Mouse (Mus musculus) heart, embryonic 12.5 days (tissue): Measurements from ENCODE around the gene Pecam1. TPM values are rescaled to one million over a fixed set of nuclear protein-coding genes. Genes with fewer than 3 reads are reported as not detected.

Experiments
- ATAC-seq: fragments of 200-750 bp; cut with Nextera tagmentation; 2 replicates; pipeline ENCODE4 v1.8.0; 2017; ENCODE audit warnings: moderate TSS enrichment, moderate library complexity; ENCODE audit not compliant: insufficient number of reproducible peaks, low FRiP score
- H3K27ac ChIP-seq: fragments of 300-500 bp; sonication (generic); 2 replicates; pipeline ENCODE4 v1.5.1; 2016; ENCODE audit warnings: mild to moderate bottlenecking, moderate library complexity; ENCODE audit not compliant: poor library complexity, severe bottlenecking
- H3K27me3 ChIP-seq: fragments of 300-500 bp; sonication (generic); replicated peaks from 2 replicates; pipeline ENCODE4 v1.6.1; 2016; ENCODE audit warnings: mild to moderate bottlenecking, moderate library complexity
- H3K36me3 ChIP-seq: fragments of 300-500 bp; sonication (generic); 2 replicates; pipeline ENCODE4 v1.6.1; 2016; ENCODE audit warnings: mild to moderate bottlenecking, moderate library complexity
- H3K4me1 ChIP-seq: fragments of 300-500 bp; sonication (generic); replicated peaks from 2 replicates; pipeline ENCODE4 v1.6.1; 2016; ENCODE audit warnings: mild to moderate bottlenecking
- H3K4me2 ChIP-seq: fragments of 300-500 bp; sonication (generic); 2 replicates; pipeline ENCODE4 v1.6.1; 2016; ENCODE audit warnings: mild to moderate bottlenecking, moderate library complexity
- H3K4me3 ChIP-seq: fragments of 300-500 bp; sonication (generic); 2 replicates; pipeline ENCODE4 v1.5.1; 2016; ENCODE audit warnings: mild to moderate bottlenecking
- H3K9ac ChIP-seq: fragments of 300-500 bp; sonication (generic); 2 replicates; pipeline ENCODE4 v1.6.1; 2016; ENCODE audit warnings: mild to moderate bottlenecking, moderate library complexity
- H3K9me3 ChIP-seq: fragments of 300-500 bp; sonication (generic); replicated peaks from 2 replicates; pipeline ENCODE4 v1.6.1; 2016; ENCODE audit warnings: mild to moderate bottlenecking, moderate library complexity
- WGBS: fragments of 180-500 bp; shearing (Covaris S2); methylation state at CpG from one replicate; pipeline ENCODE4 v1.1.7; 2016; 5-methylcytosine and 5-hydroxymethylcytosine counted together
- polyA plus RNA-seq: library from polyadenylated mRNA; unstranded; fragments of >200 nt; fragmentation: Nextera tagmentation; extraction: Ambion mirVana; gene quantifications from 2 replicates; pipeline ENCODE4 v1.2.1, GENCODE M21; 2016

The Pecam1 gene
- 67.9 and 73.1 TPM in 2 replicates for polyA plus RNA-seq

GRCm38 (mm10) chr11:106750121-106750751, at the start of gene Pecam1:
Pecam1 (minus strand) TSS chr11:106750628.
- no peak within 1 kb of the TSS for H3K4me3 ChIP-seq
- H3K9ac ChIP-seq: no peak within 1 kb of the TSS
- H3K4me1 ChIP-seq: peaks cover 9% of the 10 kb centered on the region; the same call in 1 of the 2 replicates
- no peak for ATAC-seq
- 0 out of 2 replicates have a peak, but pooled peaks cover 3% of the 10 kb centered on the region for H3K9me3 ChIP-seq
- no peaks in the 10 kb centered on the region for H3K36me3 ChIP-seq
- no peaks in the 10 kb centered on the region for H3K27me3 ChIP-seq
- H3K27ac ChIP-seq: no peak within 1 kb of the TSS
- H3K4me2 ChIP-seq: no peak within 1 kb of the TSS
- 79% methylated on average over 13 of the region's 13 CpGs for WGBS

- WGBS: 45% methylated on average over 9 of the region's 9 CpGs
- Histone ChIP-seq H3K9ac (no peak overlapping the region), H3K27ac (no peak overlapping the region)
Measured at GRCm38 (mm10) chr11:106795679-106796078, 45.3 kb upstream of the Pecam1 start.

DNA sequence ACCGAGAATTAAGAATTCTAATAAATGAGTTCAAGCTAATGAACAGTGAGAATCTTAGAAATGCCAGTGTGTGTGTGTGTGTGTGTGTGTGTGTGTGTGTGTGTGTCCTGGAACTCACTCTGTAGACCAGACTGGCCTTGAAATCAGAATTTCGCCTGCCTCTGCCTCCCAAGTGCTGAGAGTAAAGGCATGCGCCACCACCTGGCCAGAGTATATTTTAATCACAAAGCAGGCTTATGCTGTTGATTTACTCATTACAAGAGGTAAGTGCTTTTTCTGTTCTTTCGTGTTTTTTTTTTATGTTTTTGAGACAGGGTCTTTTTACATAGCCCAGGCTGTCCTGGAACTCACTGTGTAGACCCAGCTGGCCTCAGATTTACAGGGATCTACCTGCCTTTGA, 43.4 kb upstream of the Pecam1 start:
- H3K27me3 ChIP-seq: no peaks in the 10 kb centered on the region
- H3K27ac ChIP-seq: no peak overlapping the region
- ATAC-seq: no peak
- H3K4me3 ChIP-seq: no peak overlapping the region
- no peaks in the 10 kb centered on the region for H3K4me1 ChIP-seq
- no peak overlapping the region for H3K4me2 ChIP-seq
- H3K36me3 ChIP-seq: peaks cover 59% of the 10 kb centered on the region
- no peak overlapping the region for H3K9ac ChIP-seq
- H3K9me3 ChIP-seq: peaks cover 6% of the 10 kb centered on the region
- 69% methylated on average over 4 of the region's 4 CpGs for WGBS

More at GRCm38 (mm10) chr11:106795679-106796078, 45.3 kb upstream of the Pecam1 start:
- no peak overlapping the region for H3K4me3 ChIP-seq
- no peaks in the 10 kb centered on the region for H3K27me3 ChIP-seq
- no peak overlapping the region for H3K4me2 ChIP-seq
- H3K36me3 ChIP-seq: peaks cover 76% of the 10 kb centered on the region
- peak; percentile 71; the same call in 1 of the 2 replicates for ATAC-seq
- H3K4me1 ChIP-seq: no peaks in the 10 kb centered on the region
- peaks cover 6% of the 10 kb centered on the region for H3K9me3 ChIP-seq

- peak overlapping the region; percentile 99 for H3K27ac ChIP-seq
- peaks cover 8% of the 10 kb centered on the region for H3K4me1 ChIP-seq
- peaks cover 49% of the 10 kb centered on the region for H3K36me3 ChIP-seq
- H3K4me3 ChIP-seq: peak overlapping the region; percentile 98
- H3K9me3 ChIP-seq: no peaks in the 10 kb centered on the region
- H3K27me3 ChIP-seq: no peaks in the 10 kb centered on the region
- peak overlapping the region; percentile 87 for H3K4me2 ChIP-seq
- peak overlapping the region; percentile 99 for H3K9ac ChIP-seq
- 0% methylated on average over 6 of the region's 6 CpGs for WGBS
- ATAC-seq: no peak
Measured at GRCm38 (mm10) chr11:106789649-106790048, 39.2 kb upstream of the Pecam1 start.

- under 1% methylated on average over 58 of the region's 58 CpGs for WGBS
Measured at GRCm38 (mm10) chr11:106788775-106789459, 38.5 kb upstream of the Pecam1 start, which contains the start of the genes Ddx5 and Cep95. Ddx5 (minus strand) TSS chr11:106789185. Cep95 (plus strand) TSS chr11:106789252.

DNA sequence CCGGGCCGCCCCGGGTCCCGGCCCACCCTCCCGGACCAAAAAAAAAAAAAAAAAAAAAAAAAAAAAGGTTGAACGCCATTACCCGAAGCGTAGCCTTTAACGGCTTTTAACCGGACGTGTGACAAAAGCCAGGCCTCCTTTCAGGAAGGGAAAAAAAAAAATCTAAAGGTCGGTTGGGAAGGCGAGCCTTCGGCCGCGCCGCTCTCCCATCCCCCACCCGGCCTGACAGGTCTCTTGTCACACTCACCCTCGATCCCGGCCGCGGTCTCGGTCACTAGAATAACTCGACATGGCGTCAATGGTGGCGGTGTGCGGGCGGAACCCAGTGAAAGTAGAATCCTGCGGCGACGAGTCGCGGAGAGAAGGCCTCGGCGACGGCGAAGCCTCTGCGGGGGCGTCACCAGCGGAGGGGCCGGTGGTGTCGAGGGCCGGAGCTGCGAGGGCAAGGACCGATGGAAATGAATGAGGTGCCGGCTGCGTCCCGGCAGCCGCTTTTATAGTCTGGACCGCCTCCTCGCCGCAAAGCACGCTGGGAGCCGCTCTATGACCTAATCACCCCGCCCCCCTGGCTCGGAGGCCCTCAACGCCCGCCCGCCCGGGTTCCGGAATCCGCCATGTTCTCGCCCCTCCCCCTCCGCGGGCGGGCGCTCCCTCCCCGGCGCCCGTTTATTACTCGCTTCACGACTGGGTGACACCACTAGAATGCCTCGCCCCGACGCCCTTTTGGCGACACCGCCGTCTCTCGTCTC, 37.8 kb upstream of the Pecam1 start:
- H3K9me3 ChIP-seq: no peaks in the 10 kb centered on the region
- H3K4me1 ChIP-seq: peaks cover 8% of the 10 kb centered on the region
- peak overlapping the region; percentile 99 for H3K27ac ChIP-seq
- ATAC-seq: peak; percentile 85
- H3K27me3 ChIP-seq: no peaks in the 10 kb centered on the region
- H3K36me3 ChIP-seq: peaks cover 48% of the 10 kb centered on the region
- H3K4me2 ChIP-seq: peak overlapping the region; percentile 87
- WGBS: under 1% methylated on average over 79 of the region's 79 CpGs
- H3K9ac ChIP-seq: peak overlapping the region; percentile 99
- peak overlapping the region; percentile 98 for H3K4me3 ChIP-seq

More at GRCm38 (mm10) chr11:106788775-106789459, 38.5 kb upstream of the Pecam1 start, which contains the start of the genes Ddx5 and Cep95:
- Histone ChIP-seq H3K36me3 (peaks cover 48% of the 10 kb centered on the region), H3K9me3 (no peaks in the 10 kb centered on the region), H3K27ac (peak within 1 kb of the TSS; percentile 99), H3K4me2 (peak within 1 kb of the TSS; percentile 87), H3K4me3 (peak within 1 kb of the TSS; percentile 98), H3K9ac (peak within 1 kb of the TSS; percentile 99), H3K27me3 (no peaks in the 10 kb centered on the region), H3K4me1 (peaks cover 8% of the 10 kb centered on the region)
- peak; percentile 94 for ATAC-seq

GRCm38 (mm10) chr11:106787131-106788025, 37.0 kb upstream of the Pecam1 start:
- H3K4me1 ChIP-seq: peaks cover 10% of the 10 kb centered on the region
- H3K4me2 ChIP-seq: peak overlapping the region; percentile 75
- H3K27me3 ChIP-seq: no peaks in the 10 kb centered on the region
- H3K9me3 ChIP-seq: no peaks in the 10 kb centered on the region
- peaks cover 48% of the 10 kb centered on the region for H3K36me3 ChIP-seq
- peak overlapping the region; percentile 99 for H3K9ac ChIP-seq
- under 1% methylated on average over 65 of the region's 65 CpGs for WGBS
- H3K4me3 ChIP-seq: peak overlapping the region; percentile 98
- peak overlapping the region; percentile 99 for H3K27ac ChIP-seq
- ATAC-seq: peak; percentile 49

GRCm38 (mm10) chr11:106785043-106785442, 34.6 kb upstream of the Pecam1 start:
- no peak overlapping the region for H3K27ac ChIP-seq
- peaks cover 10% of the 10 kb centered on the region for H3K4me1 ChIP-seq
- peaks cover 57% of the 10 kb centered on the region for H3K36me3 ChIP-seq
- H3K27me3 ChIP-seq: no peaks in the 10 kb centered on the region
- 73% methylated on average over 1 of the region's 1 CpGs for WGBS
- no peak overlapping the region for H3K9ac ChIP-seq
- H3K9me3 ChIP-seq: no peaks in the 10 kb centered on the region
- H3K4me3 ChIP-seq: no peak overlapping the region
- ATAC-seq: no peak
- H3K4me2 ChIP-seq: peak overlapping the region; percentile 59; the same call in 1 of the 2 replicates

DNA sequence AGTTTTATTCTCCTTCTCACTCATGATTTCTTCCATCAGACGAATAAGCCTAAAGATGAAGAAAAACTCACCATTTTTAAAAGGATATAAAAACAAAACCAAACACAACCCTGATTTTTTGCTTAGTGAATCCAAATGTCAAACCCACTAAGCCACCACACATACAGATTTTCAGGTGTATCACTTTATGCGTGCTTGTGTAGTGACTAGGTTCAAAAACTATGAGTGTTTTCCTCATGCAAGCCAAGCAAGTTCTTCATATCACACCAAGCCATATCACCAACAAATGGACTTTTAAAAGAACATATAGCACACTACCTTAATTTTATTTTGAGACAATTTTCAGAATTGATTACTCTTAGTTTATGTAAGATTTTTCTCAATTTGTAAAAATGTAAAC, 34.0 kb upstream of the Pecam1 start:
- no peak for ATAC-seq
- Histone ChIP-seq H3K4me2 (no peak overlapping the region), H3K36me3 (peaks cover 58% of the 10 kb centered on the region), H3K9ac (no peak overlapping the region), H3K4me3 (no peak overlapping the region), H3K27me3 (no peaks in the 10 kb centered on the region), H3K27ac (no peak overlapping the region), H3K9me3 (no peaks in the 10 kb centered on the region), H3K4me1 (peaks cover 10% of the 10 kb centered on the region)
- 88% methylated on average over 2 of the region's 2 CpGs for WGBS
